Mouse (Mus musculus) heart, postnatal 36 days (tissue): Measurements from ENCODE around the gene Wnt10b. TPM values are rescaled to one million over a fixed set of nuclear protein-coding genes. Genes with fewer than 3 reads are reported as not detected.

Source experiments
- DNase-seq, 2 experiments: peaks; one replicate each; pipeline ENCODE4 v3.0.0; 2021 to 2022
- intact Hi-C: fragments of 180-260 bp; cut with DNase I; formaldehyde crosslinking; loops from one replicate; pipeline ENCODE4 v1.15.1; 2025
- total RNA-seq, 2 experiments: library from RNA; stranded (reverse); gene quantifications; 2 replicates each; pipeline ENCODE4 v1.2.3; 2021

Wnt10b gene
- total RNA-seq, 2 experiments from 2014 or later, result 0.27 to 0.33 TPM

DNA sequence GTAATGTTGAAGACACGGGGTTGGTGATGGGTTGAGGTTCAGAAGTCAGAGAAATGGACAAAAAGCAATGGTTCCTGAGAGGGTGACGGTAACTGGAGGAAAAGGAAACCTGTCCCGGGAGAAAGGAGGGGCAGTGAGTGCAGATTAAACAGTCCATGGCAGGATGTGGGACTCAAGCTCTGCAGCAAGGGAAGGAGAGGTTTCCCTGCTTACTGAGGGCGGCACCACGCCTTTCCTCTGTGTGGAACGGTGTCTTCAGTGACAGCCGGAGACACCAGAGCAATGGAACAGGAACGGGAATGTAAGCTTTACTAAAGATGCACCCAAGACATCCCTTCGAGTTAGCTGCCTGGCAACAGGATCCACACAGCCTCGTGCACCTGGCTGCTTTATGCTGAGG, 41.4 kb downstream of the Wnt10b start:
- intact Hi-C loops, result no loop called here
- DNase-seq, result no peak

DNA sequence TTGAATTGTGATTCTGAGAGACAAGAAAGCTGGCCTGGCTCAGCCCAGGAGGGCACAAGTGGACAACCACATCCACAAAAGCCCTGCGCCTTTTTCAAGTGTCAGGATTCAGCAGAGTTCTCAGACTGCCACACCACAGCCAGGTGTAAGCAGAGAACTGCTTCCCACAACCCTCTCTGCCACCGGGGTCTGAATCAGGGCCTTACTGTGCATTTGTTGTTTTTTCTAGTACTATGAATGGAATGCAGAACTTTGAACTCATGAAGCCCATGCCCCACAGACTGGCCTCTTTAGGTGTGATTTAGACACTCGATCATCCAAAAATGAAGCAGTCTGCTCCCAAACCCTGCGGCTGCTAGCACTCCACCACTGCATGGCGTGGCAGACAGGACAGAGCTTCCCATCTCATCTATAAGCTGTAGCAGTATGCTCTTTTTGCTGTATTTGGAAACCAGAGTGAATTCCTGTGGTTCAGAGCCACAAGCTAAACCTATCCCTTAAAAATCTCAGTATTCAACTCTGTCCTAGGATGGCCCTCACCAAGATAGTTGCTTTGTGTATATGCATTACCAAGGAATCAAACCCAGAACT, 43.9 kb downstream of the Wnt10b start:
- intact Hi-C loops, result no loop called here
- no peak for DNase-seq

DNA sequence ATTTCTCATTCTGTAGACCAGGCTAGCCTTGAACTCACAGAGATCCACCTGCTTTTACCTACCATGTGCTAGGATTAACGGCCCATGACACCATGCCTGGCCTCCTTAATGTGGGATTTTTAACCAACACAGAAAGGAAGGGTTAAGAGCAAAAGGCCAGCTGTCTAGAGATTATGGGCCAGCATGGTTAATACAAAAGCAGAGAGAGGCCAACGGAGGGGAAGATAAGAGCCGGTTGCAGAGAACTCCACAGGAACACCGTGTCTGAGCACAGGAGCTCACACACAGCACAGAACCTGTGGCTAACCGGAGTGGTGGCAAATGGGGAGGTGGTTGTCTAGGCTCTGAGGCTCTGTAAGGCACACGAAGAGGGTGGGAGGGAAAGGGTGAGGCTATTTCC, 44.6 kb downstream of the Wnt10b start:
- DNase-seq, result no peak
- intact Hi-C loops, result no loop called here

DNA sequence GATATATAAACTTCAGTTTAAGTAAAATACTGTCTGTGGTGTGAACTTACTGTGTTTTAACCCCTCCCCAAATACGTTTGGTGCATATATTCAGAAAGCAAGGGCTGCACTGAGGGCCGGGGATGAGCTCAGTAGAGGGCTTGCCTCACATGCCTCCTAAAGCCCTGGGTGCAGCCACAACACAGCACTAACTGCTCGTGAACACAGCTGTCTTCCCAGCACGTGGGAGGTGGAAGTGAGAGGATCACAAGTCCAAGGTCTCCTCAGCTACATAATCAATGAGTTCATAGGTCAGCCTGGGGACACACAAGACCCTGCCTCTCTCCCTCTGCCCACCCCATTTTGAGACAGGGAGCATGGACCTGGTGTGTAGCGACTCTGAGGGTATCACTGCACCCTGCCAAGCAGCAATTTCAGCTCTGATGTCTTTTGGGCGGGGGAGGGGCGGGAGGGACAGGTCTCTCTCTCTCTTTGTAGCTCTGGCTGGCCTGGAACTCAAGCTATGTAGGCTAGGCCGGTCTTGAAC, 45.9 kb downstream of the Wnt10b start:
- intact Hi-C loops, result no loop called here
- no peak for DNase-seq

- intact Hi-C loops, result no loop called here
These were observed 47.2 kb downstream of the Wnt10b start for GRCm38 (mm10) chr15:98730790-98731189.

GRCm38 (mm10) chr15:98729791-98730545, 48.0 kb downstream of the Wnt10b start:
- DNase-seq, result no peak
- intact Hi-C loops, result no loop called here

More at GRCm38 (mm10) chr15:98730790-98731189, 47.2 kb downstream of the Wnt10b start:
- DNase-seq, result no peak

DNA sequence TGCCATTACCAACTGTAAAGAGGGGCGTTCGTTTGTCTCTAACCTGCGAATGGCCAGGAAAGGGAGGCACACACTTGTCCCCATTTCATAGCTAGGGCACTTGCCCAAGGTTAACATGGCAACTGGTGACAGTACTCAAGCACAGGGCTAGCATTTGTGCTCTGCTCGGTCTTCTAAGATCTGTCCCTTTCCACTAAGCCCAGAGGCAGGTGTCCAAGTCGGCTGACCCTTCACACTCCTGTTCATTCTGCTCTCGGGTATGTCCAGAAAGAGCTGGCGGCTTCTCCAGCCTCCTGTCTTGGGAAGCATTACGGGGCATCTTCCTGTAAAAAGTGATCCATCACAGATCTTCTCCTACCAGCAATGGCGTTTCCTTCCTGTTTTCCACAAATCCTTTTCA, 49.6 kb downstream of the Wnt10b start:
- no peak for DNase-seq
- intact Hi-C loops, result no loop called here

- intact Hi-C loops, result no loop called here
- peak; percentile 57 to 58 for DNase-seq
These were observed 50.3 kb downstream of the Wnt10b start, which contains the start of gene Fkbp11 for GRCm38 (mm10) chr15:98727443-98728321. Gene Fkbp11, minus strand, starts transcription at chr15:98728198.

DNA sequence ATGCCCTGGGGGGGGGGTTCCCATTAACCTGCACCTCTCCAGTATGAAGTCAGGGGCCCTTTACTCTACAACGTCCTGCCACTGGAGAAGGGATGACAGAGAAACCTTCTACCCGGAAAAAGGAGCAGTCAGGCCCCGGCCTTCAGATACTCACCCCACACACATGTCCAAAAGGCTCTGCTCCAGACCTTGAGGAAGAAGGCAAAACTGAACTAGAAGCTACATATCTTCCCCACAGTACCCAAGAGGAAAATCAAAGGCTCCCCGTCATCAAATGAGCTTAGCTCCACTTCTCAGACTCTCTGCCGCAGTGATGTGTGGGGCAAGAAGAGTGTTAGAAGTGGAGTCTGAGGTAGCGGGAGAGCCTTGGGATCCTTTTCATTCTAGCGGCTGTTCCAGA, 51.2 kb downstream of the Wnt10b start:
- DNase-seq, result no peak
- intact Hi-C loops, result no loop called here

DNA sequence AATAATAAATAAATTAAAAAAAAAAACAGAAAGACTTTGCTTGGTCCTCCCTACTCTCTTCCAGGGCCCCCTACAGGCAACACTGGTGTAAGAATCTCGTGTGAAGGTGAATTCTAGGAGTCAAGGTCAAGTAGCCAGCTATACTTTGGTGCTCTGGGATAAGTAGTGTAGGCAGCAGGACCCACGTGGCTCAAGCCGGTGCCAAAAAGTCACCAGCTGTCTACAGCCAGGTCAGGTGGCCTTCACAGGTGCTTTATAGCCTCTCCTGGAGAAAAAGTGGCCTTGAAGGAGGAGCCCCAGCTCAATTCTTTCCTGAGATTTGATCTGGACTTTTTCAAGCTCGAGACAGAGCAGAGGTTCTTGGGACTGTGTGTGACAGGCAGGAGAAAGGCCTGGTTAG, 51.9 kb downstream of the Wnt10b start:
- intact Hi-C loops, result no loop called here

DNA sequence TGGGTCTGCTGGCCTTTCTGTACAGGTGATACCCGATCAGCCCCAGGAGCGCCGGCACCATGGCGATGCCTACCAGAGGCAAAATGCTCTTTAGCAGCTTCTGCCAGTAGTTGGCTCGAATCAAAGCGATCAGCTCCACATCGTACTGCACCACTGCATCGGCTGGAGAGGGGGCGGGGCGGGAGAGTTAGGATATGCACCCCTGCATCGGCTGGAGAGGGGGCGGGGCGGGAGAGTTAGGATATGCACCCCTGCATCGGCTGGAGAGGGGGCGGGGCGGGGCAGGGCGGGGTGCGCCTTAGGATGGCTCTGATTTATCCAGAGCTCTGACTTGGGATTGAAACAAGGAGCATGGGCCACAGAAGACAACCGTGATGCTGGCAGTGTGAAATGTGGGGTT, 53.5 kb downstream of the Wnt10b start:
- intact Hi-C loops, result no loop called here
- DNase-seq, result no peak

More for the DNA sequence above, 51.9 kb downstream of the Wnt10b start:
- DNase-seq, result no peak

GRCm38 (mm10) chr15:98722854-98723253, 55.1 kb downstream of the Wnt10b start:
- no peak for DNase-seq
- intact Hi-C loops, result no loop called here

DNA sequence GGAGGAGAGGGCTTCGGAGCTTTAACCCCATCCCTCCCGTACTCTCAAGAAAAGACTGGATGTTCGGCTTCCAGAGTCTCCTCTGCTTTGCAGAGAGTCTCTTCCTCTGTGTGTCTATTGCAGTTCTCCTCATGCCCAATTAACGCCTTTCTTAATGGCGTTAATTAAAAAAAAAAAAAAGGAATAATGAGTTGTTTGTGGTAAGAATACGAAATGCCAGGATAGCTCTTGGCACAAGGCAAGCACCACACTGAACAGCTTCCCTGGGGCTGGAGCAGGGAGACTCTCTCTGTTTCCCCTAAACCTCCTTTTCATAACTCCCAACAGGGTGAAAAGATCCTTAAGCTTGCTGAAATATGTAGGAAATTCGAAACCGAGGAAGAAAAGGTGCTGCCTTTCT, 55.8 kb downstream of the Wnt10b start:
- intact Hi-C loops, result no loop called here
- no peak for DNase-seq

Other genes starting within 250 kb of the Wnt10b start
- 10 to 100 TPM; 75.0 to 79.4 TPM for gene Kansl2, start 243.9 kb downstream of the Wnt10b start, total RNA-seq
- gene Ccnt1, start 207.2 kb downstream of the Wnt10b start, total RNA-seq, result 10 to 100 TPM; 27.6 to 32.1 TPM
- gene 4930415O20Rik, start 207.1 kb downstream of the Wnt10b start, total RNA-seq, result 1 to 10 TPM; 1.6 TPM
- 100 to 1,000 TPM; 207 TPM for gene Adcy6, start 168.1 kb downstream of the Wnt10b start, total RNA-seq
- gene Cacnb3, start 147.3 kb downstream of the Wnt10b start, total RNA-seq, result 1 to 10 TPM; 3.3 to 4.0 TPM
- 10 to 100 TPM; 51.5 to 65.1 TPM for gene Ddx23, start 115.3 kb downstream of the Wnt10b start, total RNA-seq
- 1 to 10 TPM; 1.1 to 1.4 TPM for gene Rnd1, start 100.7 kb downstream of the Wnt10b start, total RNA-seq
- under 1 TPM; 0.33 to 0.42 TPM for gene Ccdc65, start 69.9 kb downstream of the Wnt10b start, total RNA-seq
- 1 to 10 TPM; 6.2 to 6.7 TPM for gene Fkbp11, start 50.0 kb downstream of the Wnt10b start, total RNA-seq
- gene Arf3, start 14.9 kb downstream of the Wnt10b start, total RNA-seq, result 10 to 100 TPM; 20.8 to 20.9 TPM
- not detected for gene Wnt1, start 11.7 kb upstream of the Wnt10b start, total RNA-seq
- under 1 TPM; 0.22 to 0.35 TPM for gene Ddn, start 31.3 kb upstream of the Wnt10b start, total RNA-seq
- 100 to 1,000 TPM in 1 of 2 experiments, 10 to 100 TPM in 1; 99.8 to 112 TPM for gene Prkag1, start 53.4 kb upstream of the Wnt10b start, total RNA-seq
- 10 to 100 TPM; 56.9 to 60.3 TPM for gene Kmt2d, start 93.1 kb upstream of the Wnt10b start, total RNA-seq
- 1 to 10 TPM; 3.0 to 4.3 TPM for gene Rhebl1, start 116.4 kb upstream of the Wnt10b start, total RNA-seq
- gene Dhh, start 120.4 kb upstream of the Wnt10b start, total RNA-seq, result 1 to 10 TPM; 1.7 to 1.9 TPM
- 10 to 100 TPM; 15.0 TPM for gene Lmbr1l, start 140.1 kb upstream of the Wnt10b start, total RNA-seq
- gene Tuba1b, start 156.4 kb upstream of the Wnt10b start, total RNA-seq, result 100 to 1,000 TPM; 130 to 145 TPM
- gene Gm49450, start 175.4 kb upstream of the Wnt10b start, total RNA-seq, result not detected
- 10 to 100 TPM; 73.0 to 74.5 TPM for gene Tuba1a, start 175.6 kb upstream of the Wnt10b start, total RNA-seq